Mouse (Mus musculus) heart, adult 8-10 months (tissue): Measurements from ENCODE around the gene Klk1b24. TPM values are rescaled to one million over a fixed set of nuclear protein-coding genes. Genes with fewer than 3 reads are reported as not detected.
"Not testable (repeated sequence)": the region's sequence is repeated elsewhere in the genome, so short reads cannot be mapped to it uniquely, and the experiment has no call there.

Experiments used
- DNase-seq: peaks from one replicate; pipeline ENCODE4 v3.0.0; 2022; ENCODE audit warnings: low spot score
- total RNA-seq, 4 experiments: library from RNA; stranded (reverse); gene quantifications; 2 replicates each; pipeline ENCODE4 v1.2.4; 2022

Klk1b24 gene
- total RNA-seq = not detected

GRCm38 (mm10) chr7:44187936-44188335 lies at the start of gene Klk1b24:
TSS of gene Klk1b24 (plus strand) at chr7:44188236.
- DNase-seq = not testable (repeated sequence)

- no peak for DNase-seq
Measured at GRCm38 (mm10) chr7:44179299-44180045, 8.6 kb upstream of the Klk1b24 start.

- DNase-seq = not testable (repeated sequence)
Measured at GRCm38 (mm10) chr7:44186516-44186915, 1.5 kb upstream of the Klk1b24 start.

- not testable (repeated sequence) for DNase-seq
Measured at GRCm38 (mm10) chr7:44193466-44193865, 5.4 kb downstream of the Klk1b24 start.

- no peak for DNase-seq
Measured at GRCm38 (mm10) chr7:44197891-44198290, 9.9 kb downstream of the Klk1b24 start, which contains the start of gene Klk1b3. TSS of gene Klk1b3 (plus strand) at chr7:44198191.

- not testable (repeated sequence) for DNase-seq
Measured at GRCm38 (mm10) chr7:44207135-44207534, 19.1 kb downstream of the Klk1b24 start, which contains the start of gene Klk1b4. TSS of gene Klk1b4 (plus strand) at chr7:44207435.

GRCm38 (mm10) chr7:44208307-44208706 lies 20.3 kb downstream of the Klk1b24 start:
- no peak for DNase-seq

GRCm38 (mm10) chr7:44215645-44216044 lies 27.6 kb downstream of the Klk1b24 start, which contains the start of gene Klk1b5:
TSS of gene Klk1b5 (plus strand) at chr7:44215945.
- DNase-seq = no peak

GRCm38 (mm10) chr7:44221601-44222000 lies 33.6 kb downstream of the Klk1b24 start:
- not testable (repeated sequence) for DNase-seq

- not testable (repeated sequence) for DNase-seq
Measured at GRCm38 (mm10) chr7:44222335-44222734, 34.3 kb downstream of the Klk1b24 start.

- DNase-seq = no peak
Measured at GRCm38 (mm10) chr7:44225076-44225475, 37.0 kb downstream of the Klk1b24 start, which contains the start of gene Klk1. TSS of gene Klk1 (plus strand) at chr7:44225360.

- no peak for DNase-seq
Measured at GRCm38 (mm10) chr7:44235909-44236308, 47.9 kb downstream of the Klk1b24 start, which contains the start of gene Gm36864. TSS of gene Gm36864 (plus strand) at chr7:44236177.

GRCm38 (mm10) chr7:44239913-44240312 lies 51.9 kb downstream of the Klk1b24 start:
- DNase-seq = no peak

- no peak for DNase-seq
Measured at GRCm38 (mm10) chr7:44240712-44241111, 52.7 kb downstream of the Klk1b24 start.

- no peak for DNase-seq
Measured at GRCm38 (mm10) chr7:44241163-44241562, 53.1 kb downstream of the Klk1b24 start.

Other genes with a start within 250 kb of the Klk1b24 start
- not detected for gene Klk1b8, start 237.6 kb upstream of the Klk1b24 start, total RNA-seq
- not detected for gene Klk1b1, start 221.5 kb upstream of the Klk1b24 start, total RNA-seq
- gene Klk1b9, start 212.2 kb upstream of the Klk1b24 start, total RNA-seq = not detected
- gene Klk1b11, start 192.4 kb upstream of the Klk1b24 start, total RNA-seq = not detected
- gene Klk1b26, start 176.1 kb upstream of the Klk1b24 start, total RNA-seq = 1 to 10 TPM; 1.7 to 7.4 (median 4.1) TPM
- not detected for gene Klk1b27, start 135.9 kb upstream of the Klk1b24 start, total RNA-seq
- not detected for gene Klk1b21, start 85.9 kb upstream of the Klk1b24 start, total RNA-seq
- gene Klk1b22, start 75.6 kb upstream of the Klk1b24 start, total RNA-seq = not detected
- gene Klk1b16, start 51.5 kb upstream of the Klk1b24 start, total RNA-seq = not detected
- gene Klk1b3, start 10.0 kb downstream of the Klk1b24 start, total RNA-seq = not detected
- gene Klk1b4, start 19.2 kb downstream of the Klk1b24 start, total RNA-seq = not detected
- not detected for gene Klk1b5, start 27.7 kb downstream of the Klk1b24 start, total RNA-seq
- under 1 TPM in 2 of 4 experiments, not detected in 2; 0.47 to 0.57 TPM for gene Klk1, start 37.1 kb downstream of the Klk1b24 start, total RNA-seq
- not detected for gene Gm36864, start 47.9 kb downstream of the Klk1b24 start, total RNA-seq
- under 1 TPM; 0.31 to 0.98 (median 0.74) TPM for gene 1700028J19Rik, start 58.5 kb downstream of the Klk1b24 start, total RNA-seq
- gene 2410002F23Rik, start 58.5 kb downstream of the Klk1b24 start, total RNA-seq = 10 to 100 TPM in 3 of 4 experiments, 1 to 10 TPM in 1; 8.9 to 18.2 (median 13.7) TPM
- not detected for gene Acp4, start 69.1 kb downstream of the Klk1b24 start, total RNA-seq
- not detected for gene Gm15517, start 73.2 kb downstream of the Klk1b24 start, total RNA-seq
- 1 to 10 TPM in 1 of 4 experiments, under 1 TPM in 3; 0.41 to 1.2 (median 0.67) TPM for gene Clec11a, start 118.7 kb downstream of the Klk1b24 start, total RNA-seq
- gene Shank1, start 122.0 kb downstream of the Klk1b24 start, total RNA-seq = 1 to 10 TPM; 1.8 to 4.7 (median 3.3) TPM
- gene Syt3, start 195.9 kb downstream of the Klk1b24 start, total RNA-seq = 1 to 10 TPM; 2.4 to 3.7 (median 3.1) TPM
- gene 1700008O03Rik, start 197.6 kb downstream of the Klk1b24 start, total RNA-seq = under 1 TPM in 1 of 4 experiments, not detected in 3; 0.46 TPM
- gene Lrrc4b, start 240.8 kb downstream of the Klk1b24 start, total RNA-seq = 10 to 100 TPM; 33.5 to 37.9 (median 36.4) TPM